Mouse (Mus musculus) WW6 (cell line): Measurements from ENCODE around the gene Dmgdh.

Experiments
- DNase-seq: peaks from one replicate; pipeline ENCODE4 v3.0.0-alpha.2; 2013; ENCODE audit warnings: low read depth, low spot score

Gene Dmgdh

GRCm38 (mm10) chr13:93674131-93674561 is at the start of gene Dmgdh, which contains the start of gene Bhmt2:
Gene Dmgdh, plus strand, starts transcription at chr13:93674433.
Gene Bhmt2, minus strand, starts transcription at chr13:93674302.
- DNase-seq, result no peak

GRCm38 (mm10) chr13:93628861-93629260 is 45.4 kb upstream of the Dmgdh start:
- no peak for DNase-seq

GRCm38 (mm10) chr13:93630941-93631705 is 43.1 kb upstream of the Dmgdh start:
- no peak for DNase-seq

GRCm38 (mm10) chr13:93632927-93633326 is 41.3 kb upstream of the Dmgdh start:
- no peak for DNase-seq

- DNase-seq, result no peak
These were observed 37.7 kb upstream of the Dmgdh start for GRCm38 (mm10) chr13:93636561-93636960.

GRCm38 (mm10) chr13:93637282-93638245 is 36.7 kb upstream of the Dmgdh start, which contains the start of gene Bhmt:
Gene Bhmt, minus strand, starts transcription at chr13:93637961.
- DNase-seq, result no peak

GRCm38 (mm10) chr13:93639636-93640035 is 34.6 kb upstream of the Dmgdh start:
- DNase-seq, result no peak

GRCm38 (mm10) chr13:93648387-93649130 is 25.7 kb upstream of the Dmgdh start:
- DNase-seq, result no peak

GRCm38 (mm10) chr13:93653382-93653781 is 20.9 kb upstream of the Dmgdh start:
- no peak for DNase-seq

GRCm38 (mm10) chr13:93657941-93658340 is 16.3 kb upstream of the Dmgdh start:
- no peak for DNase-seq

- no peak for DNase-seq
These were observed 6.6 kb upstream of the Dmgdh start for GRCm38 (mm10) chr13:93667586-93667985.

- DNase-seq, result no peak
These were observed 1.9 kb upstream of the Dmgdh start for GRCm38 (mm10) chr13:93672371-93672770.

GRCm38 (mm10) chr13:93673296-93673695 is 937 bp upstream of the Dmgdh start:
- DNase-seq, result no peak

GRCm38 (mm10) chr13:93676864-93677263 is 2.6 kb downstream of the Dmgdh start:
- no peak for DNase-seq

GRCm38 (mm10) chr13:93683336-93683735 is 9.1 kb downstream of the Dmgdh start:
- no peak for DNase-seq

GRCm38 (mm10) chr13:93685226-93685625 is 11.0 kb downstream of the Dmgdh start:
- no peak for DNase-seq

- DNase-seq, result peak; percentile 55
These were observed 13.1 kb downstream of the Dmgdh start for GRCm38 (mm10) chr13:93687321-93687720.

GRCm38 (mm10) chr13:93689566-93689965 is 15.3 kb downstream of the Dmgdh start:
- no peak for DNase-seq

GRCm38 (mm10) chr13:93690821-93691220 is 16.6 kb downstream of the Dmgdh start:
- DNase-seq, result no peak

- DNase-seq, result no peak
These were observed 24.6 kb downstream of the Dmgdh start for GRCm38 (mm10) chr13:93698866-93699265.

GRCm38 (mm10) chr13:93705697-93706096 is 31.5 kb downstream of the Dmgdh start:
- DNase-seq, result no peak

- no peak for DNase-seq
These were observed 33.0 kb downstream of the Dmgdh start for GRCm38 (mm10) chr13:93707271-93707670.
